Mouse (Mus musculus) CH12.LX (cell line): Measurements from ENCODE around the gene Ttll9.

Source experiments
- CTCF ChIP-seq, 2 experiments: IDR thresholded peaks in 1 of 2; conservative IDR thresholded peaks in 1 of 2; 2 replicates each; pipeline ENCODE4 v1.5.1; 2011 to 2012; ENCODE audit warnings: low read depth in 2 of 2, low read length in 2 of 2, improper control_type of control experiment in 1 of 2, inconsistent platforms in 1 of 2, mild to moderate bottlenecking in 1 of 2, moderate library complexity in 1 of 2
- EP300 ChIP-seq: IDR thresholded peaks from 2 replicates; pipeline ENCODE4 v1.6.1; 2011; ENCODE audit warnings: low read length, improper control_type of control experiment
- GABPA ChIP-seq: IDR thresholded peaks from 2 replicates; pipeline ENCODE4 v1.6.1; 2012; ENCODE audit warnings: low read depth, low read length, improper control_type of control experiment, inconsistent platforms; ENCODE audit not compliant: insufficient replicate concordance
- POLR2A ChIP-seq: IDR thresholded peaks from 2 replicates; pipeline ENCODE4 v1.6.1; 2011; ENCODE audit warnings: low read depth, mild to moderate bottlenecking, improper control_type of control experiment, low read length
- POLR2AphosphoS2 ChIP-seq: IDR thresholded peaks from 2 replicates; pipeline ENCODE4 v1.6.1; 2011; ENCODE audit warnings: low read depth, low read length, improper control_type of control experiment
- RAD21 ChIP-seq: IDR thresholded peaks from 2 replicates; pipeline ENCODE4 v1.6.1; 2011; ENCODE audit warnings: low read depth, mild to moderate bottlenecking, low read length, improper control_type of control experiment, moderate library complexity
- RCOR1 ChIP-seq: conservative IDR thresholded peaks from 2 replicates; pipeline ENCODE4 v1.6.1; 2012; ENCODE audit warnings: low read depth, mild to moderate bottlenecking, inconsistent platforms, low read length, improper control_type of control experiment
- SIN3A ChIP-seq: IDR thresholded peaks from 2 replicates; pipeline ENCODE4 v1.6.1; 2012; ENCODE audit warnings: low read length, improper control_type of control experiment, inconsistent platforms

DNA sequence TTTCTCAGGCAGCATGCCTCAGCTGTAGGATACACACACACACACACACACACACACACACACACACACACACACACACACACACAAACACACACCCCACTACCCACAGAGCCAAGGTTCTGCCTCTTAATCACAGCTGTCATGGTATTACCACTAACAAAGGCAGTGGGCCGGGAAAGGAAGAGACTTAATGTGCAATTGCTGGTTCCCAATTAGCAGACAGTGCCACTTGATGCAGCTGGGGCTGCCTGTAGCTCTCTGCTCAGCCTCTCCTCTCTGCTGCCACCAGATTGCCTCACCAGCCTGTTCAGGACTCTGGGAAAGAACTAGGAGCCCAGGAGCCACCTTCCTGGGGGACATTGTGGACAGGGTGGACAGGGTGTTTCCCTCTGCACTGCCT is 23.3 kb downstream of the Ttll9 start:
- TF ChIP-seq GABPA (no peak), RCOR1 (no peak), CTCF (conservative IDR thresholded peaks at IDR 0.05 in 1 of 2, IDR thresholded peaks at IDR 0.05 in 1 of 2; ENCODE audit: low read depth in 2 of 2, low read length in 2 of 2) (no peak), RAD21 (no peak), SIN3A (no peak), POLR2AphosphoS2 (no peak), POLR2A (no peak), EP300 (no peak)
